Mouse (Mus musculus) neural tube, embryonic 12.5 days (tissue): ENCODE data around the gene Ddx10. TPM values are rescaled to one million over a fixed set of nuclear protein-coding genes. Genes with fewer than 3 reads are reported as not detected.

Experiments
- ATAC-seq: fragments of 200-750 bp; cut with Nextera tagmentation; 2 replicates; pipeline ENCODE4 v1.8.0; 2017; ENCODE audit warnings: low read depth, mild to moderate bottlenecking, moderate TSS enrichment, moderate library complexity; ENCODE audit not compliant: low FRiP score
- H3K27ac ChIP-seq: fragments of 300-500 bp; sonication (generic); 2 replicates; pipeline ENCODE4 v1.5.1; 2016
- H3K27me3 ChIP-seq: fragments of 300-500 bp; sonication (generic); replicated peaks from 2 replicates; pipeline ENCODE4 v1.6.1; 2016; ENCODE audit warnings: mild to moderate bottlenecking
- H3K36me3 ChIP-seq: fragments of 300-500 bp; sonication (generic); 2 replicates; pipeline ENCODE4 v1.6.1; 2016; ENCODE audit warnings: mild to moderate bottlenecking
- H3K4me1 ChIP-seq: fragments of 300-500 bp; sonication (generic); 2 replicates; pipeline ENCODE4 v1.6.1; 2016
- H3K4me2 ChIP-seq: fragments of 300-500 bp; sonication (generic); replicated peaks from 2 replicates; pipeline ENCODE4 v1.6.1; 2016; ENCODE audit warnings: mild to moderate bottlenecking
- H3K4me3 ChIP-seq: fragments of 300-500 bp; sonication (generic); 2 replicates; pipeline ENCODE4 v1.5.1; 2016
- H3K9ac ChIP-seq: fragments of 300-500 bp; sonication (generic); 2 replicates; pipeline ENCODE4 v1.6.1; 2016; ENCODE audit warnings: mild to moderate bottlenecking
- H3K9me3 ChIP-seq: fragments of 300-500 bp; sonication (generic); 2 replicates; pipeline ENCODE4 v1.6.1; 2016; ENCODE audit warnings: mild to moderate bottlenecking
- WGBS: fragments of 180-500 bp; shearing (Covaris S2); methylation state at CpG from one replicate; pipeline ENCODE4 v1.1.7; 2016; 5-methylcytosine and 5-hydroxymethylcytosine counted together
- polyA plus RNA-seq: library from polyadenylated mRNA; unstranded; fragments of >200 nt; fragmentation: Nextera tagmentation; extraction: Ambion mirVana; gene quantifications from 2 replicates; pipeline ENCODE4 v1.2.1, GENCODE M21; 2016

Gene Ddx10
- polyA plus RNA-seq, 1 experiment from 2014 or later: 27.9 TPM

DNA sequence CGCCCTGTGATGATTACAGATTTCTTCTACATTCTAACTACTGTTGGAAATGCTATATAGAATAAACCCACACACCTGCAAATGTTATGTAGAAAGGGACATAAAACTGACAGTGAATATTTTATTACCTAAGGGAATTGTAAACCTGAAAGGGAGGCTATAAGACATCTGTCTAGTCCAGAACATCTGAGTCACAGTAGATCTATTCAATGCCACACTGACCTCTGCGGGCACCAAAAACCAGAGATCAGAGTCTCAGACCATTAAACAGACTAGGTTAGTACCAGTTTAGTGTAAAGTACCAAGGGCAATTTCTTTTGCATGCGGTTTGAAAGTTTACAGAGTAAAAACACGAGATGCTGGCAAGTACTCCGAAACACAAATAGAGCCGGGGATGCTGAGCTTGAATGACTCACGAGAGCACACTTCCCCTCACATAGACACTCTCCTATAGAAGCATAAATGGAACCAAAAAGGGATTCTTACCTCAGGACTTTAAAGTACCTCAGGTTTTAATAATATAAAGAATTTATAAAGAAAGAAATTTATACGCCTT lies 107.2 kb downstream of the Ddx10 start:
- H3K4me3 ChIP-seq: no peak overlapping the region
- H3K9ac ChIP-seq: no peak overlapping the region
- no peak overlapping the region for H3K4me2 ChIP-seq
- H3K27me3 ChIP-seq: no peaks in the 10 kb centered on the region
- no peaks in the 10 kb centered on the region for H3K9me3 ChIP-seq
- no peak for ATAC-seq
- H3K27ac ChIP-seq: no peak overlapping the region
- no peaks in the 10 kb centered on the region for H3K4me1 ChIP-seq
- no peaks in the 10 kb centered on the region for H3K36me3 ChIP-seq
- 80% methylated on average over 8 of the region's 8 CpGs for WGBS

GRCm38 (mm10) chr9:53132826-53133225 lies 115.0 kb downstream of the Ddx10 start:
- Histone ChIP-seq H3K9ac (no peak overlapping the region), H3K9me3 (no peaks in the 10 kb centered on the region), H3K27me3 (no peaks in the 10 kb centered on the region), H3K27ac (no peak overlapping the region), H3K36me3 (no peaks in the 10 kb centered on the region), H3K4me3 (no peak overlapping the region), H3K4me1 (no peaks in the 10 kb centered on the region), H3K4me2 (no peak overlapping the region)
- ATAC-seq: no peak
- 91% methylated on average over 1 of the region's 1 CpGs for WGBS

DNA sequence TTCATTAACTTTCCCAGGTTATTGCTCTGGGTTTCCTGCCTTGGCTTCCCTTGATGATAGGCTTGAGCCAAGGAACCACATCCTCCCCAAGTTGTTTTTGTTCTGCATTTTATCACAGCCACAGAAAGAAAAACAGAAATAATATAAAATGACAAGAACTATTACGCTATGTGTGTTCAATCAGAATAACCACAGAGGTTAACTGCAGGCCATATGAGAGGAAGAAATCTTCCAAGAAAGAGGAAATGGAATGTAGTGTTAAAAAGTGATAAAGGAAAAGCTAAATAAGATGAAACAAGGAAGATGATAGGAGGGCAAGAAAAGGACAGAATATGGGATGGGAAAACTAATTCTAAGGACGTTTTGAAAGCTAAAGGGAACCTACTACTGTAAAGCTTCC lies 117.4 kb downstream of the Ddx10 start:
- no peaks in the 10 kb centered on the region for H3K4me1 ChIP-seq
- WGBS: 93% methylated on average over 2 of the region's 2 CpGs
- no peak overlapping the region for H3K27ac ChIP-seq
- H3K4me2 ChIP-seq: no peak overlapping the region
- no peaks in the 10 kb centered on the region for H3K27me3 ChIP-seq
- no peak overlapping the region for H3K9ac ChIP-seq
- H3K36me3 ChIP-seq: no peaks in the 10 kb centered on the region
- no peaks in the 10 kb centered on the region for H3K9me3 ChIP-seq
- H3K4me3 ChIP-seq: no peak overlapping the region
- no peak for ATAC-seq

DNA sequence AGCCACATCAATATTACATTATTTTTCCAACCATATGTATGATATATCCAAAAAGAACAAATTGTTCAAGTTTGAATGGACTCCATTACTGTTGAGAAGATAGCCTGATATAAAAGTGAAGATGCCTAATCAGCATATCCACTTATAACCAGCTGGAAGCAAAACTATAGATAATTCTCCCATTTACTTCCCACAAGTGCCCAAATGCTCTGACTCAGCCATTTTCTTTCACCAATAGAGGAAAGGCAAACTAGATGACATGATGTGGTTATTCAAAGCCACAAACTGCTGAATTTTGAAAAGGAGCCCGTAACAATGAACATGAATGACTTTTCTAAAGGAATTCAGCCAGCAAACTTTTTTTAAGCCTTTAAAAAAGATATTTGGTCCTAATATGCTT lies 146.8 kb downstream of the Ddx10 start:
- Histone ChIP-seq H3K9ac (no peak overlapping the region), H3K9me3 (no peaks in the 10 kb centered on the region), H3K36me3 (no peaks in the 10 kb centered on the region), H3K4me1 (no peaks in the 10 kb centered on the region), H3K27me3 (no peaks in the 10 kb centered on the region), H3K4me3 (no peak overlapping the region), H3K4me2 (no peak overlapping the region), H3K27ac (no peak overlapping the region)
- ATAC-seq: no peak
- WGBS: 83% methylated on average over 1 of the region's 1 CpGs

- no peak overlapping the region for H3K9ac ChIP-seq
- H3K9me3 ChIP-seq: no peaks in the 10 kb centered on the region
- no peaks in the 10 kb centered on the region for H3K36me3 ChIP-seq
- no peak overlapping the region for H3K4me3 ChIP-seq
- no peak overlapping the region for H3K4me2 ChIP-seq
- no peaks in the 10 kb centered on the region for H3K4me1 ChIP-seq
- H3K27ac ChIP-seq: no peak overlapping the region
- WGBS: 83% methylated on average over 5 of the region's 5 CpGs
- no peak for ATAC-seq
- no peaks in the 10 kb centered on the region for H3K27me3 ChIP-seq
Measured at GRCm38 (mm10) chr9:53095319-53096165, 152.3 kb downstream of the Ddx10 start.

- WGBS: 94% methylated on average over 7 of the region's 7 CpGs
- Histone ChIP-seq H3K36me3 (no peaks in the 10 kb centered on the region), H3K4me1 (no peaks in the 10 kb centered on the region), H3K4me3 (no peak overlapping the region), H3K4me2 (no peak overlapping the region), H3K9ac (no peak overlapping the region), H3K27me3 (no peaks in the 10 kb centered on the region), H3K9me3 (no peaks in the 10 kb centered on the region), H3K27ac (no peak overlapping the region)
- ATAC-seq: no peak
Measured at GRCm38 (mm10) chr9:53094536-53094935, 153.3 kb downstream of the Ddx10 start.

- H3K4me3 ChIP-seq: no peak overlapping the region
- ATAC-seq: no peak
- H3K9me3 ChIP-seq: no peaks in the 10 kb centered on the region
- 86% methylated on average over 3 of the region's 3 CpGs for WGBS
- H3K9ac ChIP-seq: no peak overlapping the region
- H3K27ac ChIP-seq: no peak overlapping the region
- no peaks in the 10 kb centered on the region for H3K27me3 ChIP-seq
- H3K36me3 ChIP-seq: no peaks in the 10 kb centered on the region
- no peak overlapping the region for H3K4me2 ChIP-seq
- no peaks in the 10 kb centered on the region for H3K4me1 ChIP-seq
Measured at GRCm38 (mm10) chr9:53077626-53078025, 170.2 kb downstream of the Ddx10 start.

DNA sequence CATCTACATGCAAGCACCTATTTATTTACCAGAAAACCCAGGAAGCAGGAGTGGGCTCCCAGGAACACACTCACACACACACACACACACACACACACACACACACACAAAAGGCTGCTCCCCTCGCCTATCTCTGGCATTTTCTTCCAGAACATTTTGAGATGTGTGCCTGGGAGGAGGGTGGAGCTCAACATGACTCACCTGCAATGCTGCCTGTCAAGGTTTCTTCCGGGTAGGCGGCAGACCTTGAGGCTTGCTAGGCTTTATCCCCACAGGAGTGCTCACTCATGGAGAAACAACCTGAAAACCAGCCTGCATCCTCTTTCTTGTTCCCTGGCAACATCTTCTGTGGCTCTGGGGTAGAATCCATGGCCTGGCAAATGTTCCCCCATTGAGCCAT lies 171.9 kb downstream of the Ddx10 start:
- Histone ChIP-seq H3K9ac (no peak overlapping the region), H3K27ac (no peak overlapping the region), H3K36me3 (no peaks in the 10 kb centered on the region), H3K9me3 (no peaks in the 10 kb centered on the region), H3K27me3 (no peaks in the 10 kb centered on the region), H3K4me1 (no peaks in the 10 kb centered on the region; the same call in 1 of the 2 replicates), H3K4me3 (no peak overlapping the region), H3K4me2 (no peak overlapping the region)
- no peak for ATAC-seq
- WGBS: 91% methylated on average over 3 of the region's 3 CpGs

DNA sequence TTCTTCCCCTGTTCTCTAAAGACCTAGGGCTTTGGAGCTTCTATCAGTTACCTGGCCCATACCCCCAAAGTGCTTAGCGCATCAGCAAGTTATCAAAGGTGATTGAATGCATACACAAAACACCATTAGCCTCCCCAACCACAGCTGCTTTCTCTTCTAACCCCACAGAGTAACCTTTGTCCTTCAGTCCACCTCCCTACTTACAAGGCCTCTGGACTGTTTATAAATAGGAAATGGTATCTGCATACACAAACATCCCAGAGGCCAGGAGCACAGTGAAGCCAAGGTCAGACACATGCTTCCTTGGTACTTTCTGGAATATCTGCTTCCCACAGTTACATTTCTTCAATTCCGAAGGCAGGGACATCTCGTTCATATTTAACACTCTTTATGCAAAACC lies 173.4 kb downstream of the Ddx10 start:
- Histone ChIP-seq H3K36me3 (no peaks in the 10 kb centered on the region), H3K4me2 (no peak overlapping the region), H3K27me3 (no peaks in the 10 kb centered on the region), H3K9me3 (no peaks in the 10 kb centered on the region), H3K9ac (no peak overlapping the region), H3K27ac (no peak overlapping the region), H3K4me1 (no peaks in the 10 kb centered on the region; the same call in 1 of the 2 replicates), H3K4me3 (no peak overlapping the region)
- WGBS: 92% methylated on average over 3 of the region's 3 CpGs
- ATAC-seq: no peak

- Histone ChIP-seq H3K4me3 (no peak overlapping the region), H3K4me2 (no peak overlapping the region), H3K27me3 (no peaks in the 10 kb centered on the region), H3K27ac (no peak overlapping the region), H3K36me3 (no peaks in the 10 kb centered on the region), H3K9me3 (no peaks in the 10 kb centered on the region), H3K9ac (no peak overlapping the region), H3K4me1 (no peaks in the 10 kb centered on the region; the same call in 1 of the 2 replicates)
- 85% methylated on average over 10 of the region's 10 CpGs for WGBS
- no peak for ATAC-seq
Measured at GRCm38 (mm10) chr9:53073576-53074112, 174.2 kb downstream of the Ddx10 start.

DNA sequence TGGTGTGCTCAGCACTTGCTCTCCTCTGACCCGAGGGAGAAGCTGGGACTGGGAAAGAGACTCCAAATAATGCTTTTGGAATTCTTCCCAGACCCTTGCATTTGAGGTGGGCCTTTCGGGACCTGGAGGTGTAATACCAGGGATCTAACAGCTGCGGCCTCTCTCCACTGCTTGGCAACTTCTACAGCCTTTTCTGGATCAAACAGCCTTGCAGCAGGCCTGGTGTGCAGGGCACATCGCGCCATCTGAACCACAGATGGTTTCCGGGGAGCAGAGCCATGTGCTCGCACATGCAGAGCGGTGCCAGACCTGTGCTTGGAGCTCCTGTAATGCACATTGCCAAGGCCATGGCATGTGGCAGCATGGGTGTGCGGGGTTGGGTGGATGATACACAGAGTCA lies 175.8 kb downstream of the Ddx10 start:
- Histone ChIP-seq H3K27me3 (no peaks in the 10 kb centered on the region), H3K4me3 (no peak overlapping the region), H3K27ac (no peak overlapping the region), H3K9ac (no peak overlapping the region), H3K4me1 (no peaks in the 10 kb centered on the region; the same call in 1 of the 2 replicates), H3K4me2 (no peak overlapping the region), H3K36me3 (no peaks in the 10 kb centered on the region), H3K9me3 (no peaks in the 10 kb centered on the region)
- ATAC-seq: no peak
- WGBS: 90% methylated on average over 9 of the region's 9 CpGs

- no peak overlapping the region for H3K9ac ChIP-seq
- H3K4me1 ChIP-seq: no peaks in the 10 kb centered on the region; the same call in 1 of the 2 replicates
- 54% methylated on average over 12 of the region's 12 CpGs for WGBS
- no peak overlapping the region for H3K27ac ChIP-seq
- no peak; the same call in 1 of the 2 replicates for ATAC-seq
- H3K36me3 ChIP-seq: no peaks in the 10 kb centered on the region
- H3K4me2 ChIP-seq: peak overlapping the region; percentile 15; the same call in 1 of the 2 replicates
- no peak overlapping the region for H3K4me3 ChIP-seq
- no peaks in the 10 kb centered on the region for H3K27me3 ChIP-seq
- H3K9me3 ChIP-seq: no peaks in the 10 kb centered on the region
Measured at GRCm38 (mm10) chr9:53070875-53071524, 176.9 kb downstream of the Ddx10 start.
